Mouse (Mus musculus): ENCODE data around the gene Phf24. TPM values are rescaled to one million over a fixed set of nuclear protein-coding genes. Genes with fewer than 3 reads are reported as not detected.
A peak's percentile ranks its signal among the peaks of the same experiment; 100 is the strongest.

The Phf24 gene
- total RNA-seq, 2 experiments from 2014 or later, result 154 to 155 TPM

- Histone ChIP-seq H3K27ac (peak overlapping the region; percentile 97), H3K4me3 (peak overlapping the region; percentile 23; the same call in 1 of the 2 replicates)
- TF ChIP-seq CTCF (conservative IDR thresholded peaks at IDR 0.05), result no peak
- DNase-seq (ENCODE audit: low spot score in 2 of 2), result peak; percentile 92 to 98
Measured at GRCm38 (mm10) chr4:42946733-42947290, 30.4 kb downstream of the Phf24 start.

GRCm38 (mm10) chr4:42948527-42948926 lies 32.1 kb downstream of the Phf24 start:
- peak in 1 of 2 experiments; percentile 72 for DNase-seq (ENCODE audit: low spot score in 2 of 2)
- Histone ChIP-seq H3K27ac (peak overlapping the region; percentile 97), H3K4me3 (peak overlapping the region; percentile 63)
- TF ChIP-seq CTCF (conservative IDR thresholded peaks at IDR 0.05), result no peak

GRCm38 (mm10) chr4:42949051-42949675 lies 32.7 kb downstream of the Phf24 start:
- DNase-seq (ENCODE audit: low spot score in 2 of 2), result no peak
- TF ChIP-seq CTCF (conservative IDR thresholded peaks at IDR 0.05), result no peak
- Histone ChIP-seq H3K4me3 (peak overlapping the region; percentile 63), H3K27ac (peak overlapping the region; percentile 96)

GRCm38 (mm10) chr4:42949676-42950051 lies 33.2 kb downstream of the Phf24 start, which contains the start of gene Dnajb5:
TSS of gene Dnajb5 (plus strand) at chr4:42949814.
- no peak for TF ChIP-seq CTCF (conservative IDR thresholded peaks at IDR 0.05)
- peak; percentile 97 to 99 for DNase-seq (ENCODE audit: low spot score in 2 of 2)
- peak within 1 kb of the TSS; percentile 96 for H3K27ac ChIP-seq

GRCm38 (mm10) chr4:42950065-42950558 lies 33.7 kb downstream of the Phf24 start:
- H3K27ac ChIP-seq, result peak overlapping the region; percentile 96
- TF ChIP-seq CTCF (conservative IDR thresholded peaks at IDR 0.05), result no peak
- peak; percentile 88 to 90 for DNase-seq (ENCODE audit: low spot score in 2 of 2)
- H3K4me3 ChIP-seq, result peak overlapping the region; percentile 63

More at GRCm38 (mm10) chr4:42949676-42950051, 33.2 kb downstream of the Phf24 start, which contains the start of gene Dnajb5:
- H3K4me3 ChIP-seq, result peak within 1 kb of the TSS; percentile 63

GRCm38 (mm10) chr4:42951206-42952195 lies 35.0 kb downstream of the Phf24 start:
- H3K4me3 ChIP-seq, result peak overlapping the region; percentile 63
- H3K27ac ChIP-seq, result peak overlapping the region; percentile 96
- no peak for DNase-seq (ENCODE audit: low spot score in 2 of 2)
- no peak for TF ChIP-seq CTCF (conservative IDR thresholded peaks at IDR 0.05)

GRCm38 (mm10) chr4:42952563-42952962 lies 36.1 kb downstream of the Phf24 start:
- peak overlapping the region; percentile 96 for H3K27ac ChIP-seq
- no peak for DNase-seq (ENCODE audit: low spot score in 2 of 2)
- peak overlapping the region; percentile 63 for H3K4me3 ChIP-seq
- no peak for TF ChIP-seq CTCF (conservative IDR thresholded peaks at IDR 0.05)

GRCm38 (mm10) chr4:42953435-42954094 lies 37.1 kb downstream of the Phf24 start:
- no peak for TF ChIP-seq CTCF (conservative IDR thresholded peaks at IDR 0.05)
- DNase-seq (ENCODE audit: low spot score in 2 of 2), result no peak
- H3K4me3 ChIP-seq, result peak overlapping the region; percentile 63
- H3K27ac ChIP-seq, result peak overlapping the region; percentile 96

GRCm38 (mm10) chr4:42954297-42954696 lies 37.8 kb downstream of the Phf24 start:
- Histone ChIP-seq H3K27ac (peak overlapping the region; percentile 96), H3K4me3 (peak overlapping the region; percentile 36)
- DNase-seq (ENCODE audit: low spot score in 2 of 2), result peak; percentile 79 to 86
- TF ChIP-seq CTCF (conservative IDR thresholded peaks at IDR 0.05), result peak; percentile 89

- no peak for DNase-seq (ENCODE audit: low spot score in 2 of 2)
- peak; percentile 52 for TF ChIP-seq CTCF (conservative IDR thresholded peaks at IDR 0.05)
- H3K4me3 ChIP-seq, result no peak overlapping the region; the same call in 1 of the 2 replicates
- H3K27ac ChIP-seq, result peak overlapping the region; percentile 96; the same call in 1 of the 2 replicates
Measured at GRCm38 (mm10) chr4:42955200-42955599, 38.7 kb downstream of the Phf24 start.

- Histone ChIP-seq H3K27ac (no peak overlapping the region), H3K4me3 (no peak overlapping the region)
- DNase-seq (ENCODE audit: low spot score in 2 of 2), result no peak
- TF ChIP-seq CTCF (conservative IDR thresholded peaks at IDR 0.05), result no peak
Measured at GRCm38 (mm10) chr4:42956581-42956980, 40.1 kb downstream of the Phf24 start.

- H3K27ac ChIP-seq, result peak overlapping the region; percentile 1; the same call in 1 of the 2 replicates
- TF ChIP-seq CTCF (conservative IDR thresholded peaks at IDR 0.05), result no peak
- H3K4me3 ChIP-seq, result no peak overlapping the region
- DNase-seq (ENCODE audit: low spot score in 2 of 2), result no peak
Measured at GRCm38 (mm10) chr4:42957306-42957705, 40.8 kb downstream of the Phf24 start.

All from layer of hippocampus, adult 2 months (tissue).